Mouse (Mus musculus) spleen, postnatal 0 days (tissue): ENCODE data around the gene Ramp2. TPM values are rescaled to one million over a fixed set of nuclear protein-coding genes. Genes with fewer than 3 reads are reported as not detected.

ENCODE experiments used
- polyA plus RNA-seq: library from polyadenylated mRNA; unstranded; fragments of >200 nt; fragmentation: Nextera tagmentation; extraction: Ambion mirVana; gene quantifications from 2 replicates; pipeline ENCODE4 v1.2.1, GENCODE M21; 2015

Gene Ramp2
- 77.1 and 98.8 TPM in 2 replicates for polyA plus RNA-seq

DNA sequence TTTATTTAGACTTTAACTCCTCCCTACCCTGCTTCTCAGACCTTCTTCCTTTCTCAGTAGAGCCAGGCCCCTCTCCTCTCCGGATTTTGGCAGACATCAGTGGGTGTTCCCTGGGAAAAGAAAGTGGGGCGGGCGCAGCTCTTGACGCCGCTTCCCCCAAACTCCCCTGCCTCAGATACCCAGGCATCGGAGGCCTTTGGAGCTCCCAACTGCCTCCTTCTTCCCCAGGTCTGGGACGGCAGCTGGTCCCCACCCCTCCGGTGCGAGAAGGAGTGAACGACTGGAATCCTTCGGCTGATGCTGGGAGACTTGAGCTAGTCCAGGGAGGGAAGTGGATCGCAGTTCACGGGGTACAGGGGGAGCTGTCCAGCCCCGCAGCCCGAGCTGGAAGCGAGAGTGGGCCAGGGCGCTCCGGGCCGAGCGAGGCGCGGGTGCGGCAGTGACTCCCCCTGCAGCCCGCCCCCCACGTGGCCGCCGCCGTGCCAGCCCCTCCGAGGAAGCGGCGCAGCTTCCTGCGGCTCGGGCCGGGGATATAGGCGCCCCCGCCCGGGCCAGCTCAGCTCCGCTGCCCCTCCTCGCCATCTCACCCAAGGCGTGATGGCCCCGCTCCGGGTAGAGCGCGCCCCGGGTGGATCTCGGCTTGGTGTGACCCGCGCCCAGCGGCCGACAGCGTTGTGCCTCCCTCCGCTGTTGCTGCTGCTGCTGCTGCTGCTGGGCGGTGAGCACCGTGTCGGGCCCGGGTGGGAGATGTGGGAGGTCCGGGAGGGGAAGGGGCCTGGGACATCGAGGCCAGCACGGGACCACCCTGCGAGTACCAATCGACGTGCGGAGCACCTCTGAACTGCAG lies at the start of gene Ramp2:
Gene Ramp2, plus strand, starts transcription at position 174 of the 847 bp plus-strand sequence.

DNA sequence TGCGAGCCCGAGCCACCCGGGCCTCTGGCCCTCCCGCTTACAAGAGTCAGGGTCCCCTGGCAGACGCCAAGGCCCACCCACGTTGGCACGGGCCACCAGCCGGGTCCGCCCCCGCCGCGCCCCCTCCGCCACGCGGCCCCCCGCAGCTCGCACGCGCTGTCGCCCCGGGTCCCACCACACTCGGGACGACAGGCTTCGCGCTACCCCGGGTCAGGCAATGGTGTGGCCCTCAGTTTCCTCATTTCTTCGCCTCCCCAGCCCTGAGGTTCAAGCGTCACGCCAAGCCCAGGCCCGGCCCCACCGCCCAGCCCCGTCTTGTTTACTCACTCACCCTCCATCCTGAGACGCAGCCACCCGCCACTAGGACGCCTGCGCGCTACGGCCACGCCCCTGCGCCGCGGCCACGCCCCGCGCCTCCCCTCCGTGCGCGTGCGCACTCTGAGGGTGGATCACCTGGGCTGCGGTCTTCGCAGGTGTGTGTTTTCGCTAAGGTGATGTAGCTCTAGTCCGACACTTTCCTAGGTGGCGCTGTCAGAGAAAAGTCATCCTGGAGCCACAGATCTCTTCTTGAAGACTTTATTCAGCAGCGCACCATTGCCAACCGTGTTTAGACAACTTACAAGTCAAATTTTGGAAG lies 19.6 kb upstream of the Ramp2 start, which contains the start of gene Ezh1:
Gene Ezh1, minus strand, starts transcription at position 399 of the 637 bp plus-strand sequence.

DNA sequence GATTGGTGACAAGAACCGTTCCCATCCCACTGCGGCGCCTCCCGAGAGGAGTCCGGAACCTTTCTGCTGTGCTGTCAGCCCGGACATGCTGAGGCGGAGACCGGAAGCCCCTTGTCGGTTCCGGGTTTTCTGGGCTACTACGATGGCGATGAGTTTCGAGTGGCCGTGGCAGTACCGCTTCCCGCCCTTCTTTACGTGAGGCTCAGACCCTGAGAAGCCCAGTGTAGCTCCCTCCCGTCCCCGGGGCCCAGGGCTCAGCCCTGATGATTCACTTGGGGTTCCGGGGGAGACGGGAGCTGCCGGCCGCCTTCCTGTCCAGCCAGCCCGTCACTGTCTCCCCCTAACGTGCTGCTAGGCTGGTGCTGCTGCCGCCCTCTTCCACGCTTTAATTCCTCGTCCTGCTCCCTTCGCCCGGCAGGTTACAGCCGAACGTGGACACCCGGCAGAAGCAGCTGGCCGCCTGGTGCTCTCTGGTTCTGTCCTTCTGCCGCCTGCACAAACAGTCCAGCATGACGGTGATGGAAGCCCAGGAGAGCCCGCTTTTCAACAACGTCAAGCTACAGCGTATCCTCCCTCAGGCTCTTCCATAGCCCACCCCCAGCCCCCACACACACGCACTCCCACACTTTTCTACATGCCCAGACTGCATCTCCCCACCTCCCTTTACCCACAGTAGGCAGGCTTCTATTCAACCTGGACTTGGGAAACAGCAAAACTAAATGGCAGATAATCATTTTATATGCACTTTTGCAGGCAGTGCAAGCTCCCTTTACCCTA lies 8.0 kb downstream of the Ramp2 start, which contains the start of gene Vps25:
Gene Vps25, plus strand, starts transcription at position 95 of the 777 bp plus-strand sequence.

DNA sequence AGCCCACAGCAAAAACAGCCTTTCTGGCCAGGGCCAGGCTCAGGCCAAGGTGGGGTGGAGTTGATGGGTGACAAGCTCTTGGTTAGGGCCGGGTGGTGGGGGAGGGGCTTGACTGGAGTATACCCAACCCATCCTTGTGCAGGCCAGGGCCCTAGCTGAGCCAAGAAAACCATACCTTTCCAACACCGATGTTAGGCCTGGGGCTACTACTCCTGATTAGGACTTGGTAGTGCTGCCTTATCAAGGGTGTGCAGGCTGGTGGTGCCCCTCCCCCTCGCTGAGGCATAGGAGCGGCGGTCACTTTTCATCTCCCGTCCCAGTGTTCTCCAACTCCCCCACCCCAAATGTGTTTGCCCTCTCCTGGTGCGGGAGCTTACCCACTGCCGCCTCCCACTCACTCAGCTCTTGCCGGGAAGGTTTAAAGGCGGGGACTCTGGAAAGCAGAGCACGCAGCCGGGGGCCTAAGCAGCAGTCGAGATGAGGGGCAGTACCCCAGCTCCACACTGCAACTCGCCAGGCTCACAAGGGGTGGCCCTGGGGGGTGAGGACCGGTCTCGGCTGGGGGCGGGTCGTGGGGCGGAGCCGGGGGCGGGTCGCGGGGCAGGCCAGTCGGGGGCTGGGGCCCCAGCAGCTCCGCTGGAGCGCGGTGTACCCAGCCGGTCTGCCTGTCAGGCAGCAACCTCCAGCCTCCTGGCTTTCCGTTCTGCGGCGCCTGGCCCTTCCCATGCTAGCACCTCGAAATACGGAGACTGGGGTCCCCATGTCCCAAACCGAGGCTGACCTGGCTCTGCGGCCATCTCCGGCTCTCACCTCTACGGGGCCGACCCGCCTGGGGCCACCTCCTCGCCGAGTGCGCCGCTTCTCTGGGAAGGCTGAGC lies 14.4 kb downstream of the Ramp2 start, which contains the start of gene Wnk4:
Gene Wnk4, plus strand, starts transcription at position 620 of the 878 bp plus-strand sequence.

DNA sequence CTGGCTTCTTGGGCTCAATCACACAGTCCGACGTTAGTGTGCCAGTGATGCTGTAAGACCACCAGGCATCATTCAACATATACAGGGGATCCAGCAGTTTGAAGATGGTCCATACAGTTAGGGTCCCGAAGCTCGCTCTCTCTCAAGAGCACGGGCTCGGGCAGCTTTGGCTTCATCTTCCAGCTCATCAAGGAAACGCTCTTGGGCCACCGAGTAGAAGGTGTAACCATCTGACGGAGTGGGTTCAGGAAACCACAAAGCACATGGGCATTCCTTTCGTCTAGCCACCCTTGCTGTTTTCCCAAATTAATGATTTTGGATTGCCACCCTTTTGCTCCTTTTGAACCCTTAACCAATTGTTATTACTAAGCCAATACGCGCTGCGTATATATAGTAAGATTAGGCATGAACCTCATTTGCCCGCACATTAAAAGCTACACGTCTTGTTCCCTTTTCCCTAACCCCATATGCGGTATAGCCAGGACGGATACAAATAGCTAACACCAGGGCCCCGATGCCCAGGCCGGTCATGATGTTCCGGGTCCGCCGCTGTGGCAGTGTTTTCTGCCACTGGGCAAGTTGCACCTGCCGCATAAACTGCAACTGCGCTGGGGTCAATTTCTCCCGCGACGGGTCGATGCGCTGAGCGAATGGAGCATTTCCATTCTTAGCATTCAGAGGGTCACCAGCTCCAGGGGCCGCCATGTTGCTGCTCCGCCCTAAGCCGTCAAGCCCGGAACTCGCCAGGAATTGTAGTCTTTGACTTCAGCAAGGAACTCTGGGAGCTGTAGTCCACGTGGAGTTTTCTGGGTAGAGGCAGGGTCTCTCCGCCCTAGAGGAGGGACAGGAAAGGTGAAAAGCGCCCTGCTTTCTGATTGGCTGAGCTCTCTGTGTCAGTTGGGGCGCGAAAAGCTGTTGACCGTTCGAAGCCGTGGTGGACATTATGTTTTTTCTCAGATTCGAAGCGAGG lies 32.7 kb downstream of the Ramp2 start, which contains the start of the genes Cntd1 and Coa3:
Gene Cntd1, plus strand, starts transcription at position 790 of the 970 bp plus-strand sequence.
Gene Coa3, minus strand, starts transcription at position 892 of the 970 bp plus-strand sequence.

DNA sequence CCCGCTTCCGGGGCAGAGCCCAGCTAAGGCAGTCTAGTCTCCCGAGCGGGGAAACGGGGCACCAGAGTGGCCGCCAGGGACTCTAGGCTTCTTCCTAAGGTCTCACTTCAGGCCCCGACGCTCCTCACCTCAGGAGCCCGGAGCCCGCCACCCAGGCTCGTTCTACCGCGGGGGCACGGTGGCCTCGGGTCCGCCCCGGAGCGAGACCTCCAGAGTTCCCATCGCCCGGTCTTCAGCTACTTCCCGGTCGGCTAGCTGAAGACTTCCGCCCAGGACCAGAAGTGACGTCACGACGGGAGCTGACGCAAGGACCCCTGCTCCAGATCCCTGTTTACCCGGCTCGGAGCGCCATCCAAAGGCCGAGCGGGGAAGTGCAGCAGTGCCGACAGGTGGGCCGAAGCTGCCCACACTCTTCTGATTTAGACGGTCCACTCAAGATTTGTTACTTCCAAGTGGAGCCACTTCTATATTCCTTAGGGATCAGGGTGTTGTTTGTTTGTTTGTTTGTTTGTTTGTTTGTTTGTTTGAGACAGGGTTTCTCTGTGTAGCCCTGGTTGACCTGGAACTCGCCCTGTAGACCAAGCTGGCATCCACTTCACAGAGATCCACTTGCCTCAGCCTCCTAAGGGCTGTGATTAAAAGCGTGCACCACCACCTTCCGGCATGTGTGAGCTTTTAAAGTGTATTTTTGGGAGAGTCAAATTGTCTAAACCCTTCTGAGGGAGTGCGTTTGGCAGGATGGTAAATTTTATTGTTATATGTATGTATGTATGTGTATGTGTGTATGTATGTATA lies 56.4 kb downstream of the Ramp2 start, which contains the start of gene Becn1:
Gene Becn1, minus strand, starts transcription at position 283 of the 795 bp plus-strand sequence.

Other genes starting within 250 kb of the Ramp2 start
- 47.9 and 54.7 TPM in 2 replicates for gene Atp6v0a1, start 236.6 kb upstream of the Ramp2 start, polyA plus RNA-seq
- 7.7 and 10.1 TPM in 2 replicates for gene Naglu, start 176.0 kb upstream of the Ramp2 start, polyA plus RNA-seq
- 0.38 and 0.65 TPM in 2 replicates for gene Hsd17b1, start 167.6 kb upstream of the Ramp2 start, polyA plus RNA-seq
- gene Coasy, start 163.5 kb upstream of the Ramp2 start, polyA plus RNA-seq: 19.0 and 20.6 TPM in 2 replicates
- 26.4 and 29.6 TPM in 2 replicates for gene Mlx, start 158.8 kb upstream of the Ramp2 start, polyA plus RNA-seq
- gene Psmc3ip, start 150.6 kb upstream of the Ramp2 start, polyA plus RNA-seq: 24.3 and 24.8 TPM in 2 replicates
- 11.8 and 12.3 TPM in 2 replicates for gene Retreg3, start 126.1 kb upstream of the Ramp2 start, polyA plus RNA-seq
- 33.1 and 39.4 TPM in 2 replicates for gene Tubg1, start 126.1 kb upstream of the Ramp2 start, polyA plus RNA-seq
- gene Tubg2, start 90.1 kb upstream of the Ramp2 start, polyA plus RNA-seq: 0.66 and 1.2 TPM in 2 replicates
- 0.18 and 0.65 TPM in 2 replicates for gene Cntnap1, start 75.5 kb upstream of the Ramp2 start, polyA plus RNA-seq
- 2.9 and 4.0 TPM in 2 replicates for gene Plekhh3, start 74.7 kb upstream of the Ramp2 start, polyA plus RNA-seq
- gene Ccr10, start 70.6 kb upstream of the Ramp2 start, polyA plus RNA-seq: 0.15 and 0.16 TPM in 2 replicates
- gene Ezh1, start 19.6 kb upstream of the Ramp2 start, polyA plus RNA-seq: 9.0 and 10.7 TPM in 2 replicates
- gene Vps25, start 7.7 kb downstream of the Ramp2 start, polyA plus RNA-seq: 92.3 and 92.9 TPM in 2 replicates
- 4.0 and 5.7 TPM in 2 replicates for gene Wnk4, start 14.5 kb downstream of the Ramp2 start, polyA plus RNA-seq
- 0.61 and 0.88 TPM in 2 replicates for gene Cntd1, start 33.0 kb downstream of the Ramp2 start, polyA plus RNA-seq
- 103 and 105 TPM in 2 replicates for gene Coa3, start 33.1 kb downstream of the Ramp2 start, polyA plus RNA-seq
- gene Becn1, start 56.3 kb downstream of the Ramp2 start, polyA plus RNA-seq: 104 and 112 TPM in 2 replicates
- 134 and 137 TPM in 2 replicates for gene Psme3, start 70.2 kb downstream of the Ramp2 start, polyA plus RNA-seq
- gene Aoc2, start 79.0 kb downstream of the Ramp2 start, polyA plus RNA-seq: 1.8 and 2.0 TPM in 2 replicates
- gene Aoc3, start 84.6 kb downstream of the Ramp2 start, polyA plus RNA-seq: 0.78 and 0.86 TPM in 2 replicates
- gene G6pc, start 121.5 kb downstream of the Ramp2 start, polyA plus RNA-seq: 0.06 TPM in 1 of 2 replicates, not detected in the other
- gene Aarsd1, start 171.6 kb downstream of the Ramp2 start, polyA plus RNA-seq: 43.7 and 47.7 TPM in 2 replicates
- 2.0 and 2.8 TPM in 2 replicates for gene Gm27029, start 178.8 kb downstream of the Ramp2 start, polyA plus RNA-seq
- gene Rundc1, start 179.1 kb downstream of the Ramp2 start, polyA plus RNA-seq: 6.6 and 7.2 TPM in 2 replicates
- gene Ptges3l, start 179.3 kb downstream of the Ramp2 start, polyA plus RNA-seq: 2.0 and 2.4 TPM in 2 replicates
- 369 and 411 TPM in 2 replicates for gene Rpl27, start 196.3 kb downstream of the Ramp2 start, polyA plus RNA-seq
- 42.2 and 52.3 TPM in 2 replicates for gene Ifi35, start 202.4 kb downstream of the Ramp2 start, polyA plus RNA-seq
- gene Rnd2, start 219.0 kb downstream of the Ramp2 start, polyA plus RNA-seq: 3.2 and 5.3 TPM in 2 replicates
- gene Vat1, start 220.2 kb downstream of the Ramp2 start, polyA plus RNA-seq: 21.8 and 28.0 TPM in 2 replicates